Mouse (Mus musculus): ENCODE measurements around the gene Birc5.
"Not testable (repeated sequence)": the region's sequence is repeated elsewhere in the genome, so short reads cannot be mapped to it uniquely, and the experiment has no call there.

Gene Birc5

GRCm38 (mm10) chr11:117827386-117827785 lies 21.7 kb upstream of the Birc5 start:
- no peak for DNase-seq

GRCm38 (mm10) chr11:117828149-117828887 lies 20.7 kb upstream of the Birc5 start:
- DNase-seq: peak; percentile 80

DNA sequence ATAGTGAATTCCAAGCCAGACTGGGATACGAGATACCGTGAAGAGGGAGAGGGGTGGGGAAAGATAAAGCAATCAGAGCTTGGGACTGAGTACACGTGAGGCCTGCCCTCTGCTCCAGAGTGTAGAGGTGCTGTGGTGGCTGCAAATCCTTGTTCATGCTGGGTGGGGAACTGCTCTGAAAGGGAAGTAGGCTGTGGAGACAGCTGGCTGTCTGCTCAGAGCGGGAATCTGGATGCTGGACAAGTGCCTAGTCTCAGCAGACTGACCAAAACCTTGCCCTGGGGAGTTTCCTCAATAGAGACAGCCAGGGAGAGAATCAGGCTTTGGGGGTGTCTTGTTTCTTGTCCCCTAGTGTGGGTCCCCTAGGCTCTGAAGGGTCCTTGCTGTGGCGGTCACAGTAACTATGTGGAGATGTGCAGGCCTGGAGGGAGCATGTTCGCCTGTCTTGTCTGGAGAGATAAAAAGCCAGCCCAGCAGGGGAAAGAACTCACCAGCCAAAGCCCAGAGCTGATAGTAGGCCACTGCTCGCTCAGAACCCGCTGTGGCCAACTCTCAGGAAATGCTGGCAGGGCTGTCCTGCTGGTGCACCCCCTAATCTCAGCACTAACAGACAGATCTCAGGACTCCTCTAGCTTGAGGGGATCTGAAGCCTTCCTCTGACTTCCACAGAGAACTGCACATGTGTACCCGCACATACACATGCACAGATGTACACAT lies 20.0 kb upstream of the Birc5 start:
- peak; percentile 72 for DNase-seq

DNA sequence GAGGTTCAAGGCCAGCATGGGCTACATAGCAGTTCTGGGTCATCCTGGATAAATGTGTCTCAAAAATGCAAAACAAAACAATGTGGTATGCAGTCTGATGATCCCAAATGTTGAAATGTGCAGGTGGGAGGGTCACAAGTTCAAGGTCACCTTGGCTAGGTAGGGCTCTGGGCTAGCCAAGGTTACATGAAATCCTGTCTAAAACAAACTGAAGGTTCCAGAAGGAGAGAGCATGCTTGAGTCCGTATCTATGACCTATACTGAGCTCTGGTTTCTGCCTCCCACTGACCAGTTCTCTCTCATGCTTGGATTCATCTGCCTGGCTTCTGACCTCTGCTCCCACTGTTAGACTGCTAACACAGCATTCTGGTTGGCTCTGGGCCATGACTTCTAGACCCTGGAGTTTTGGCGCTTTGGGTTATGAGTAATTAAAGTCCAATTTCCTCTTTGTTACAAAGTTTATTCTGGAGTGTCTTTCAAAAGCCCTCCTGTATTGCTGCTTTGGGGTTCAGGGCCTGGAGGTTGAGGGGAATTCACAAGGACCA lies 19.3 kb upstream of the Birc5 start:
- peak; percentile 92 for DNase-seq

DNA sequence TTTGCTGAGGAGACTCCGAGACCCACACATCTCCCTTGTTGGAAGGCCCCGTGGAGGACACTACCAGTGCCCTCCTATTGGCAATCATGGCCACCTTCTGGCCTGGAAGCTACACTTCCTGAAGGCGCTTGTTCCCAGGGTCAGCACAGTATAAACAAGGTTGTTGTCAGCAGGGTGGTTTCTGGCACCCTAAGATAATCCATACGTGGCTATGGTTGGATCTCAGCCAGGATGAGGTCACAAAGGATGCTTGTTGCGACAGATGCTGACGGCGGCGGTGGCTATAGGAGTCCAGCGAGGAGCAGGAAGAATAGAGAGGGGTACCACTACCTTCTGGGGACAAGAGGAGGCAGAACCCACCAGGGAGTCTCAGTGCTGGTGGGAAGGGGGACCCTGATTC lies 18.6 kb upstream of the Birc5 start:
- DNase-seq: no peak

- peak; percentile 85 for DNase-seq
Observed at GRCm38 (mm10) chr11:117832086-117832969, 16.7 kb upstream of the Birc5 start.

DNA sequence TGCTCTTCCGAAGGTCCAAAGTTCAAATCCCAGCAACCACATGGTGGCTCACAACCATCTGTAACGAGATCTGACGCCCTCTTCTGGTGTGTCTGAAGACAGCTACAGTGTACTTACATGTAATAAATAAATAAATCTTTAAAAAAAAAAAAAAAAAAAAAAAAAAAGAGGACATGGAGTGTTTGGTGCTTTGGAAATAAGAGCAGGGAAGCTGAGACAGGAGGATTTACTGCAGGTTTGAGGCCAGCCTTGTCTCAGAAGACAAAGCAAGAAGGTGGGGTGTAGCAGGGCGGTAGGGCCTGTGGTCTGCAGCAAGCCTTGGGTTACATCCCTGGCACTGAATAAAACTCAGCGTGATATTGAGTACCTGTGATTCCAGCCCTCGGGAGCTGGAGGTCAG lies 15.5 kb upstream of the Birc5 start:
- not testable (repeated sequence) for DNase-seq

DNA sequence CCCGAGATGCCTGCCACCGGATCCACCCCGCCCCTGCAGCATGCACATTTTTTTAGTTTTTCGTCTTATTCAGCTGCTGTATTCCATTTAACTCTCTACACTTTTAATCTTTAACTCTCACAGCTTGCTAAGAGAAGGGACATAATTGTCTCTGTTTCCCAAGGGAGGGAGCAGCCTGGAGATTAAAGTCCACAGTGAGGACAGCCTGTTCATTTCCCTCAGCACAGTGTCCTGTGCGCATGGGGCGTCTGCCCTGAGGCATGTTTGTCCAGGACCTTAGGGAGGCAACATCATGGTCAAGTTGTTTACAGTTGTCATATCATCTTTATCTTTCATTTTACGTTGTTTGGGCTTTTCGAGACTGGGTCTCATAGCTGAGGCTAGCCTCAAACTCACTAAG lies 15.0 kb upstream of the Birc5 start:
- peak; percentile 51 for DNase-seq

DNA sequence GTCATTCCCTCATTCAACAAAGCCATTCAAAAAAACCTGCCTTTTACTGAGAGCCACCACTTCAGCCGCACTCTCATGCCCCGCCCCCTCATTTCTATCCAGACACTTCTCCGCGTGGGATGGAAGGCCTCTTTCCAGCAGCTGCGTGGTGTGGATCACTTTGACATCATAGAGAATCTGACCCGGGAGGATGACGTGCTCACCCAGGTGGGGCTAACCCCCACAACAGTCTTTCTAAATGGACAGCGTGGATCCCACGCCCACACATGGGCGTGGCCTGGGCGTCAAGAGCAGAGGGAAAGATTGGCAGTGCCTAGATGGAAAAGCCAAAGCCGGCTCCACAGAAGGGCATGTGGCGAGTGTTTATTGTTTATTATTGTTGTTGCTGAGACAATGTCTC lies 12.7 kb upstream of the Birc5 start:
- DNase-seq: peak; percentile 56

DNA sequence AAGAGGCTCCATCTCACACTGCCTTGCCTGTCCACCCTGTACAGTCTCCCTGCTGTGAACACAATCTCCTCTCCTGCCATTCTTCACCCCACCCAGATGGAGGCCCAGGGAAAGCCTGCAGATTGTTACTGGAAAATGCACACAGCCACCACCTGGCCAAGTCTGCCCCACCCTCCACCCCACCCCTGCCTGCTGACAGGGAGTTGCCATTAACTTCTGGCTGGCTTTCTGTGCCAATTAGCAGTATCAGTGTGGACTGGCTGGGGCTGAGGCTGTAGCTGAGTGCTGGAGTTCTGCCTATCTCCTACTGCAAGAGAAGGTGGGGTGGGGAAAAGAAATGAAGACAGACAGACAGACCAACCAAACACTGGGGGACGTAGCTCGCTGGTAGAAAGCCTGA lies 10.5 kb upstream of the Birc5 start:
- DNase-seq: peak; percentile 48

- no peak for DNase-seq
Observed at GRCm38 (mm10) chr11:117839021-117839420, 10.0 kb upstream of the Birc5 start.

DNA sequence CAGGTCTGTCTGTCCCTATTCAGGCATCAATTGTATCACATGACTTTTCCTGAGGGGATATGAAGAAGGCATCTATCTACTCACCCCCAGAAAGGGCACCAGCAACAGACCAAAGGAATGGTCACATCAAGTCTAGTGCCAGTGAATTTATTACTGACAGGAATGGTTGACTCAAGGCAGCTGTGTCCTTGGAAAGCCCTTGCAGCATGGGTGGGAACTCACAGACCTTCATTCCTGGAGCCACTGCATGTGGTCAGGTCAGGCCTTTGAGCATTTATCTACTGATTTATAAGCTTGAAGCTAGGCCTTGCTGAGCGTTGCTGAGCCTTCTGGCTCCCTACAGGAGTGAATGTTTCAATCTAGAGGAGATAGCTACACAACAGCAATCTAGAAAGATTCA lies 8.1 kb upstream of the Birc5 start:
- DNase-seq: no peak

GRCm38 (mm10) chr11:117843434-117843833 lies 5.6 kb upstream of the Birc5 start:
- DNase-seq: no peak

DNA sequence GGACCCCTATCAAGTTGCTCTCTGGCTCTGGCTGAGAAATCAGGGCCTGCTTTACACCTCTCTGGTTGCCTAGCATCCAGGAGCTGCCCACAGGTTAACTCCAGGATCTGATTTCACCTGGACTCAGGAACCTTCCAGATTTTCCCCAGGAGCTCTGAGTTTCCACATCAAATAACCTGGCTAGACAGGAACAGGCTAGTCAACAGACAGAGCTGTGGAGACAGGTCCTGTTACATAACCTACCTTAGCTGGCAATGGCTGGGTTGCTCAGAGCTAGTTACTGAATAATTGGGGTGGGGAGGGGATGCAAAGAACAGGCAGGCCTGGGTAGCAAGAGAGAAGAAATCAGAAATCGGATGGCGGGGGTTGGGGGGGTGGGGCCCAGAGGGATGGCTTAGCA lies 4.1 kb upstream of the Birc5 start:
- DNase-seq: no peak

GRCm38 (mm10) chr11:117845651-117846050 lies 3.4 kb upstream of the Birc5 start:
- no peak for DNase-seq

GRCm38 (mm10) chr11:117846640-117847039 lies 2.4 kb upstream of the Birc5 start:
- DNase-seq: peak; percentile 46

GRCm38 (mm10) chr11:117847593-117848215 lies 1.3 kb upstream of the Birc5 start:
- DNase-seq: no peak

- DNase-seq: peak; percentile 63
Observed at GRCm38 (mm10) chr11:117848271-117848984, 623 bp upstream of the Birc5 start.

GRCm38 (mm10) chr11:117852875-117853274 lies 3.8 kb downstream of the Birc5 start:
- DNase-seq: no peak

GRCm38 (mm10) chr11:117854241-117854640 lies 5.2 kb downstream of the Birc5 start:
- DNase-seq: no peak

DNA sequence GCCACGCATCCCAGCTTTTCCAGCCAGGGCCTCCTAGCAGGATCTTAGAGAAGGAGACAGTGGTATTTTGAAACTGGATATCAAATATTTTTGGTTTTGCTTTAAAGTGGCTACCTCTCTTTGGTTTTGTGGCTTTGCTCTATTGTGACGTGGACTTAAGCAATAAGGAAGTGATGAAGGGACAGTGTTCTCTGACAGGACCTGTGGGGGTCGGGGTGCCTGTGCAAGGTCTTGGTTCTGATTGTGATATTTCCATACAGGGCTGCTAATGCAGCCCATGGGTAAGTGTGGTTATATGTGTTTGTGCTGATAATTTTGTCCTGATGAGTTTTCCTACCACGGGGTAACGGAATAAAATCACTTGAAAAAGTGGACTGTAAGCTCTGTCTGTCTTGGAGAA lies 6.3 kb downstream of the Birc5 start:
- DNase-seq: no peak

DNA sequence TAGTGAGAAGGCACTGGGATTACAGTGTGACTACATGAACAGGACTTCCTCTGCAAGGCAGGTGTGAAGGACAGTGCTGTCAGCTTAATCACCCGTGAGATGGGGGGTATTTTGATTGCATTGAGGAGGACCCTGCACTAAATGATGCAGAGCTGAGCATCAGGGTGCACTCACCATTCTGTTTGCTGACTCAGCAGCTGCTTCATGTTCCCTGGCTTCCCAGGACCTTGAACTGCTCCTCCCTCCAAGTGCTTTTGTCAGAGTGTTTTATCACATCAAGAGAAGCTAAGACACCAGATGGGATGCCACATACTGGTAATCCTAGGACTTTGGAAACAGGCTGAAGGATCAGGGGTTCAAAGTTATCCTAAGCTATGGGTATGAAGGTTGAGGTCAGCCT lies 6.9 kb downstream of the Birc5 start:
- DNase-seq: no peak
